Mouse (Mus musculus): ENCODE data around the gene Caml. TPM values are rescaled to one million over a fixed set of nuclear protein-coding genes. Genes with fewer than 3 reads are reported as not detected.
A peak's percentile ranks its signal among the peaks of the same experiment; 100 is the strongest.

Caml gene
- polyA plus RNA-seq, 1 experiment = 24.8 TPM

DNA sequence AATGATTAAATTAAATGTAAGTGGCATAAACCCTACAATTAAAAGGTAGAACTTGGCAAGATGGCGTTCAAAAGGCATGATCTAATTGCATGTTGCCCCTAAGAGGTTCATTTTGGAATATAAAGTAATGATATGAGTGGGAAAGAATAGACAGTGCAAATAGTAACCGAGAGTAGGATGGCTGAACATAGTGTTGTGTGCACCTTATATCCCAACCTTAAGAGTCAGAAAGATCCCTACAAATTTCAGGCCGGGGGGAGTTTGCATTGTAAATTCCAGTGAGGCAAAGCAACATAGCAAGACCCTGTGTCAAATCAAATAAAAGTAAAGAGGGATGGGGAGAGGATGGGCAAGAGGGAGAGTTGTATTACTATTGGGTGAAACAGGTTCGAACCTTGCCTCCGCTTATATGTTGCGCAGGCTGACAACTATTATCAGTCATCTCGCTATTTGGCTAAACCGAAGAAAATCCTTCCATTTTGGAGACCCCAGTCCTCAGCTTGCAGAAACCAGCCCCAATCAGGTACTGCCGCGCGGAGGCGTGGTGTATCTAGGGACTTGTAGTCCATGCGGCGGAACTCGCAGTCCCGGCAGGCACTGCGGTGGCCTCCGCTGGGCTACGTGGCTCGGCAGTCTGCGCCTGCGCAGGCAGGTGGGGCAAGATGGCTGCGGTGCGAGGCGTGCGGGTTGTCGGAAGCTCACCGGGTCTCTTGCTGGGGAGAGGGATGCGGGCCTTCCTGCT lies 30.1 kb upstream of the Caml start:
- H3K36me3 ChIP-seq (ENCODE audit: control insufficient read depth, insufficient read depth, low read length) = peaks cover 2% of the 10 kb centered on the region
- TF ChIP-seq POLR2A (IDR thresholded peaks at IDR 0.05; ENCODE audit: control insufficient read depth, low read depth, low read length) (peak; percentile 99), CTCF (IDR thresholded peaks at IDR 0.05; ENCODE audit: control insufficient read depth, insufficient read depth, insufficient replicate concordance, low read depth, low read length) (no peak)
- peak overlapping the region; percentile 57 for H3K27ac ChIP-seq (ENCODE audit: control insufficient read depth, insufficient read depth, low read depth, low read length)
- H3K27me3 ChIP-seq (ENCODE audit: control insufficient read depth, insufficient read depth, low read length) = no peaks in the 10 kb centered on the region
- peak overlapping the region; percentile 90 for H3K4me3 ChIP-seq (ENCODE audit: control insufficient read depth, low read depth, low read length)
- no peaks in the 10 kb centered on the region; the same call in none of the 2 replicates for H3K4me1 ChIP-seq (ENCODE audit: control insufficient read depth, insufficient read depth, low read length)

- H3K36me3 ChIP-seq (ENCODE audit: control insufficient read depth, insufficient read depth, low read length) = peaks cover 2% of the 10 kb centered on the region
- H3K27me3 ChIP-seq (ENCODE audit: control insufficient read depth, insufficient read depth, low read length) = no peaks in the 10 kb centered on the region
- no peaks in the 10 kb centered on the region; the same call in none of the 2 replicates for H3K4me1 ChIP-seq (ENCODE audit: control insufficient read depth, insufficient read depth, low read length)
- H3K4me3 ChIP-seq (ENCODE audit: control insufficient read depth, low read depth, low read length) = peak overlapping the region; percentile 90
- TF ChIP-seq CTCF (IDR thresholded peaks at IDR 0.05; ENCODE audit: control insufficient read depth, insufficient read depth, insufficient replicate concordance, low read depth, low read length) (no peak), POLR2A (IDR thresholded peaks at IDR 0.05; ENCODE audit: control insufficient read depth, low read depth, low read length) (no peak)
- peak overlapping the region; percentile 57 for H3K27ac ChIP-seq (ENCODE audit: control insufficient read depth, insufficient read depth, low read depth, low read length)
These were observed 29.5 kb upstream of the Caml start for GRCm38 (mm10) chr13:55593254-55593747.

DNA sequence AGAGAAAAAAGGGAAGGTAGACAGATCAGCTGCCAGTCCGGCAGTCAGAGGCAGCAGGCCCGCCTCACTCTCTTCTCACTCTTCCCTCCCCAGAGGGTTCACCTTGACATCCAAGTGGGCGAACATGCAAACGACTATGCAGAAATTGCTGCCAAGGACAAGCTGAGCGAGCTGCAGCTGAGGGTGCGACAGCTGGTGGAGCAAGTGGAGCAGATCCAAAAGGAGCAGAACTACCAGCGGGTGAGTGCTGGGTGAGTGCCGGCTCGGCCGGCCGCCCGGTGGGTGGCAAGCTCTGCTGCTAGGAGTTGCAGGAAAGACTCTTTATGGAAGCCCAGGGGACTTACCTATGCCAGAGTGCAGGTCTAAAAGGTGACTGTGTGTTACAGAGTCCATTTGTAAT lies 27.4 kb upstream of the Caml start:
- H3K36me3 ChIP-seq (ENCODE audit: control insufficient read depth, insufficient read depth, low read length) = peaks cover 2% of the 10 kb centered on the region
- no peak overlapping the region for H3K4me3 ChIP-seq (ENCODE audit: control insufficient read depth, low read depth, low read length)
- no peaks in the 10 kb centered on the region for H3K27me3 ChIP-seq (ENCODE audit: control insufficient read depth, insufficient read depth, low read length)
- H3K4me1 ChIP-seq (ENCODE audit: control insufficient read depth, insufficient read depth, low read length) = peaks cover 4% of the 10 kb centered on the region
- no peak overlapping the region for H3K27ac ChIP-seq (ENCODE audit: control insufficient read depth, insufficient read depth, low read depth, low read length)
- no peak for TF ChIP-seq CTCF (IDR thresholded peaks at IDR 0.05; ENCODE audit: control insufficient read depth, insufficient read depth, insufficient replicate concordance, low read depth, low read length)
- no peak for TF ChIP-seq POLR2A (IDR thresholded peaks at IDR 0.05; ENCODE audit: control insufficient read depth, low read depth, low read length)

DNA sequence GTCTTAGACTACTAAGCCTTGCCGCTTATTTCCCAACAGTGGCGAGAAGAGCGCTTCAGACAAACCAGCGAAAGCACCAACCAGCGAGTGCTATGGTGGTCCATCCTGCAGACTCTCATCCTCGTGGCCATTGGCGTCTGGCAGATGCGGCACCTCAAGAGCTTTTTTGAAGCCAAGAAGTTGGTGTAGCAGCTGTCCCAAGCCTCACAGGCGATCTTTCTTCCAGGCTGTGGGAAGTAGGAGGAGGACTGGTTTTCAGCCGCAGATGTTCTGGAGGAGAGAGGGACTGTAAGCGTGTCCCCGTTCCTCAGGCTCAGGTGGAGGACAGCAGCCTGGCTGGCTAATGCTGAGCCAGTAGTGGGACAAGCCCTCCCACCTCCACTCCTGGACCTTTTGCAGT lies 26.0 kb upstream of the Caml start:
- Histone ChIP-seq H3K4me1 (ENCODE audit: control insufficient read depth, insufficient read depth, low read length) (peaks cover 4% of the 10 kb centered on the region), H3K27me3 (ENCODE audit: control insufficient read depth, insufficient read depth, low read length) (no peaks in the 10 kb centered on the region), H3K4me3 (ENCODE audit: control insufficient read depth, low read depth, low read length) (no peak overlapping the region), H3K36me3 (ENCODE audit: control insufficient read depth, insufficient read depth, low read length) (peaks cover 2% of the 10 kb centered on the region), H3K27ac (ENCODE audit: control insufficient read depth, insufficient read depth, low read depth, low read length) (no peak overlapping the region)
- no peak for TF ChIP-seq POLR2A (IDR thresholded peaks at IDR 0.05; ENCODE audit: control insufficient read depth, low read depth, low read length)
- no peak for TF ChIP-seq CTCF (IDR thresholded peaks at IDR 0.05; ENCODE audit: control insufficient read depth, insufficient read depth, insufficient replicate concordance, low read depth, low read length)

GRCm38 (mm10) chr13:55599566-55600540 lies 23.0 kb upstream of the Caml start, which contains the start of gene B4galt7:
Gene B4galt7, plus strand, starts transcription at chr13:55599896.
- peak within 1 kb of the TSS; percentile 100 for H3K4me3 ChIP-seq (ENCODE audit: control insufficient read depth, low read depth, low read length)
- peak within 1 kb of the TSS; percentile 87 for H3K27ac ChIP-seq (ENCODE audit: control insufficient read depth, insufficient read depth, low read depth, low read length)
- TF ChIP-seq CTCF (IDR thresholded peaks at IDR 0.05; ENCODE audit: control insufficient read depth, insufficient read depth, insufficient replicate concordance, low read depth, low read length) = no peak
- peak; percentile 55 for TF ChIP-seq POLR2A (IDR thresholded peaks at IDR 0.05; ENCODE audit: control insufficient read depth, low read depth, low read length)
- peaks cover 2% of the 10 kb centered on the region; the same call in 1 of the 2 replicates for H3K36me3 ChIP-seq (ENCODE audit: control insufficient read depth, insufficient read depth, low read length)
- no peaks in the 10 kb centered on the region for H3K27me3 ChIP-seq (ENCODE audit: control insufficient read depth, insufficient read depth, low read length)
- H3K4me1 ChIP-seq (ENCODE audit: control insufficient read depth, insufficient read depth, low read length) = peaks cover 4% of the 10 kb centered on the region

GRCm38 (mm10) chr13:55600657-55601056 lies 22.1 kb upstream of the Caml start:
- H3K36me3 ChIP-seq (ENCODE audit: control insufficient read depth, insufficient read depth, low read length) = peaks cover 2% of the 10 kb centered on the region; the same call in 1 of the 2 replicates
- TF ChIP-seq CTCF (IDR thresholded peaks at IDR 0.05; ENCODE audit: control insufficient read depth, insufficient read depth, insufficient replicate concordance, low read depth, low read length) (no peak), POLR2A (IDR thresholded peaks at IDR 0.05; ENCODE audit: control insufficient read depth, low read depth, low read length) (no peak)
- no peaks in the 10 kb centered on the region for H3K27me3 ChIP-seq (ENCODE audit: control insufficient read depth, insufficient read depth, low read length)
- H3K4me3 ChIP-seq (ENCODE audit: control insufficient read depth, low read depth, low read length) = peak overlapping the region; percentile 100; the same call in 1 of the 2 replicates
- H3K27ac ChIP-seq (ENCODE audit: control insufficient read depth, insufficient read depth, low read depth, low read length) = no peak overlapping the region; the same call in 1 of the 2 replicates
- H3K4me1 ChIP-seq (ENCODE audit: control insufficient read depth, insufficient read depth, low read length) = peaks cover 4% of the 10 kb centered on the region
